Mouse (Mus musculus) right cerebral cortex, postnatal 25 days (tissue): ENCODE measurements around the gene Plekha4.

Source experiments
- DNase-seq: peaks from one replicate; pipeline ENCODE4 v3.0.0; 2022

Gene Plekha4

DNA sequence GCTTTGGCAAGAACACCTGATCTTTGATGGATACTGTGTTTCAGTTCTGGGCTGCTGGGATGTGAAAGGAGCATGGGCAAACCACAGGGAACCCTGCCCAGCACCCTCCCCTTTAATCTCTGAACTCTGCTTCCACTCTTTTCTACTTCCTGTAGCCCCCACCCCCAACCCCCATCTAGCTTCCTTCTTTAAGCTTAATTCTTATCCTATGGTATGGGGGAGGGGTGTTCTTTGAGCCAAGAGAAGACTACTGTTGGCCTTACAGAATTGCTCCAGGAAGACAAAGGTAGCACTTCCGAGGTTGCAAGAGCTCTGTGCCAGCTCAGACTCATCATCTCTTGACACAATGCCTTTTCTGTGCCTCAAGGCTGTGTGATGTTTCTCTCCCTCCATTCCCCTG lies 45.8 kb downstream of the Plekha4 start:
- DNase-seq, result no peak

DNA sequence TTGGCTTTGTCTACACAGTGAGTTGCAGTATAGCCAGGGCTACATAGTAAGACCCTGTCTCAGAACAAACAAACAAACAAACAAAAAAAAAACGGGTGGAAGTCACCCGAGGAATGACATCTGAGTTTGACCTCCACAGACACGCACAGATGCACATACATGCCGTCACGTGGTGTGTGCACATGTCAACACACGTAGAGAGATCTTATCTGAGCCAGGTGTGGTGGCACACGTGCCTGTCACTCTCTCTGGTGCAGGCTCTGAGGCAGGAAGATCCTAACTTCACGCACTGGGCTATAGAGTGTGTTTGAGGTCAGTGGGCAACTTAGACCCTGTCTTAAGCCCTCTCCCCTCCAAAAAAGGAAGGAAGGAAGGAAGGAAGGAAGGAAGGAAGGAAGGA lies 47.8 kb downstream of the Plekha4 start:
- no peak for DNase-seq

DNA sequence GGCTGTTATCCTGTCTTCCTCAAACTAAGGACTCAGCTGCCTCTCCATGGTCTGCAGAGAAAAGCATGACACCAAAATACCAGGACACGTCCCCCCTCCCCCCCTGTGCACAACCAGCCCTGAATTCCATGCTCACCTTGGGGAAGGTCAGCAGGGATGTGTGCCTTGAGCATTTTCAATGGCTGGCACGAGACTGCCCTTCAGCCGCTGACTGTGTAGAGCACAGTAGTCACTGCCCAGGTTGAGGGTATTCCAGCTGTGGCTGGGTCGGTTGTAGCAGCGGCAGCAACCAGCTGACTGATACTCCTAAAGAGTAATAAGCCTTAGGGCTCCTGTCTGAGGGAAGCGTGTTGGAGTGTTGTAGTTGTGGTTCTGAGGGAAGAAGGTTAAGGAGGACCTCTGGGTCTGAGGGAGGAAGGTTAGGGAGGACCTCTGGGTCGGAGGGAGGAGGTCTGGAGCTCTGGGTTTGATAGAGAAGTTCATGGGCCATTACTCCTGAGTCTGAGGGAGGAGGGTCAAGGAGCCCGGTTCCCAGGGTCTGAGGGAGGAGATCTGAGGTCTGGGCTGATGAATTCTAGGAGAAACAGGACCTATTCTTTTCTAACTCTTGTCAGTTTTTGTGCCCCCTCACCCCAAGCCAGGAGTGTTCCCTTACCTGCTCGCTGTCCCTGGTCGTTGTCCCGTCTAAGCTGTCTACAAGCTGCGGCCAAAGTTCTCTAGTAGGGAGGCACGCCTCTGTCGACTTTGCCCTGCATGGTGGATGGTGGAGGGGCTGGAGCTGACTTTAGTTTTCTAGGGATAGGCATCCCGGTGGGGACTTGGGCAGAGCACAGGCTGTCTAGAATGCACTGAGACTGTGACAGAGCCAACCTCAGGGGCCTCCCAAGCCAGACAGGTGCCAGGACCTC lies 48.6 kb downstream of the Plekha4 start:
- DNase-seq, result no peak

DNA sequence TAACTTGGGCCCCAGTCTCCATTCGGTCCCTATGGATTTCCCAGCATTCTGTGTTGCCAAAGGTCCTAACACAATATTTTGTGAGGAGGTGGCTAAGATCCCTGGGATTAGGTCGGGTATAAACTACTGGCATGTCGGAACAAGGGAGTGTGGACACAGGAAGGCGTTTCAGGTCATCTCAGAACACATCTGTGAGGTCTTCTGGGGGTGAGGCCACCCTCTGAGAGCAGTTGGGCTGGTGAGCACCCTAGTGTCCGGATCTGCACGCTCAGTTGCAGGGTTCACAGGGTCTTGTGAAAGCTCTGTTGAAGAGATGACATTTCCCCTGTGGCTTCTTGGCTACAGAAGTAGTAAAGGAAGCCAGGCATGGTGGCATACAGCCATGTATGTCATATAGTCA lies 59.8 kb downstream of the Plekha4 start:
- no peak for DNase-seq

DNA sequence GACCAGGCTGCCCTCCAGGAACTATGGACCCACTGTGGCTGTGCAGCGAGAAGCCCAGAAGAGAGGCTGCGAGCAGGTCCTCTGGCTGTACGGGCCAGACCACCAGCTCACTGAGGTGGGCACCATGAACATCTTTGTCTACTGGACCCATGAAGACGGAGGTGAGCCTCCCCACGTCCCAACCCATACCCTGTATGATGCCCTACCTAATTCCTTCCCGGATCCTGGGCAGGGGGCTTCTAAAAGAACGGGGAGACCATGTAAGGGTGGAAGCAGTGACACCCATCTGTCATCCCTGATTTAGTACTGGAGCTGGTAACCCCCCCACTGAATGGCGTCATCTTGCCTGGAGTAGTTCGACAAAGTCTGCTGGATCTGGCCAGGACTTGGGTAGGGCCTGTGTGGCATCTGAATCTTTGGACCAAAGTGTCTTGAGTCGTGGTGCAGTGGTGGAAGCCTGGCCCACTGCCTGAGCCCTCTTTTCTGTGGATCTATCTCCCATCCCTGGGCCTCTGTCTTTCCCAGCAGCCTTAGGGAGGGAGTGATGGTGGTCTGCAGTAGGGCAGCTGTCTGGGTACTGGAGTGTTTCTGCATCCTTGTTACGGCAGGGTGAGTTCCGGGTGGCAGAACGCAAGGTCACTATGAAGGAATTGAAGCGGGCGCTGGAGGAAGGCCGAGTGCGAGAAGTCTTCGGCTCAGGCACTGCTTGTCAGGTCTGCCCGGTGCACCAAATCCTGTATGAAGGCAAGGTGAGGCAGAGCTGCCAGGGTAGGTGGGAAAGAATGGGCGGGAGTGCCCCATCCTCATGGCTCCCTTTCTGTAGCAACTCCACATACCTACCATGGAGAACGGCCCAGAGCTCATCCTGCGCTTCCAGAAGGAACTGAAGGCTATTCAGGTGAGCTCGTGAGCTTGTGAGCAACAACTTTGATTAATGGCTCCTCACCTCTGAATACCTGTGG lies 61.8 kb downstream of the Plekha4 start:
- no peak for DNase-seq

DNA sequence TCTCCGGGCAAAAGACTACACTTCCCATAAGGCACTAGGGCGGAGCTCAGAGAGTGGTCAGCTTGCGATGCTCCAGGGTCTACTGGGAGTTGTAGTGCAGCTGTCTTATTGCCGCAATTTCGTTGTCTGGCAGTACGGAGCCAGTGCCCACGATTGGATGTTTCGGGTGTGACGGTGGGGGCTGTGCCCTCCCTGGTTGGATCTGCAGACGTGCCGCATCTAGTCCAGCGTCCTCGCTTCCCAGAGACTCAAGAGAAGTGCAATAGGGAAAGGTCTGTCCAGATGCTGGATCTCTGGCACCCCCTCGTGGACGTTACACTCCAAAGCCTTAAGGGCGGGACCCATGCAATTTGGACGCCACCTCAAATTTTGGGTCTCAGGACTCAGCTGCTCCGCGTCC lies 63.0 kb downstream of the Plekha4 start:
- peak; percentile 93 for DNase-seq

DNA sequence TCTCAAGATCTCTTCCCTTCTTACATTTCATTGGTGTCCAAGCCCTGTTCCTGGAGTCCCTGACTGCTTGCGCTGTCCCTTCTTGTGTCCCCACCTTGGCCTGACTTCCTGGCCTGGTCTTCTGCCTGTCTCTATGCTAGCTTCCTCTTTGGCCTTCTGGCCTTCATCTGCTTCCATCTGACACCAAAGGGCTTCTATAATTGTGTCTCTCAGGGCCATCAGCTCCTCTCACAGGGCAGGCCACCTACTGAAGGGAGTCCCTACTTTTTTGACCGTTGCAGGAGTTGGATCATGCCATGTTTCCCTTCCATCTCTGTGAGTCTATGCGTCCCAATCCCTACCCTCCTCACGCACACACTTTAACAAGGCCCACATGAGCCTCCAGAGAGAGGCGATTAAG lies 63.8 kb downstream of the Plekha4 start:
- DNase-seq, result no peak

DNA sequence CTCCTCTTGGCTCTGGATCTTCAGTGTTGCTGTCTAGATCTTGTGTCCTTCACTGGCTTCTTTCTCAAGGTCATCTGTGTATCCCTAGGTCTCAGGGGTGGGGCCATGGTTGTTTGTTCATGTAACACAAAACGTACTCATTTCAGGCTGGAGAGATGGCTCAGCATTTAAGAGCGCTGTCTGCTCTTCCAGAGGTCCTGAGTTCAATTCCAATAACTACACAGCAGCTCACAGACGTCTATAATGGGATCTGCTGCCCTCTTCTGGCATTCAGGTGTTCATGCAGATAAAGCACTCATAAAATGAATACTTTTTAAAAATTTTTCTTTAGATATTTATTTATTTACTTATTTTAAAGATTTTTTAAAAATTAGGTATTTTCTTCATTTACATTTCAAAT lies 64.7 kb downstream of the Plekha4 start:
- no peak for DNase-seq

DNA sequence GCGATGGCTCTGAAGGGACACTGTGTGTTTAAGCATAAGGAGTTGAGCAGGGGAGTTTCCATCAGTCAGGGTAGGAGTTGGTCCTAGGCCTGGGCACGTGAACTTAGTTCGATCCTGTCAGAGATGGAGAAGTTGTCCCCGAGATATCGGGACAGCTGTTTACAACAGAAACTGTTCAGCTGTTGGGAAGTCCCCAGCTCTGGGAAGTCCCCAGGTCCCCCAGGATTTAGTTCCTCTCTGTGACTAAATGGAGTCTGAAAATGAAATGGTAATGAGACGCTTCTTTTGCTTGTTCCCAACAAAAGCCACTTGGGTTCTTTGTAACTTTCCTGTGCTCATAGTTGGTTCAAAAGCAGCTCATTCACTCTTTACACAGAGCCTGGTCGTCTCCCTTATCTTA lies 65.8 kb downstream of the Plekha4 start:
- DNase-seq, result no peak

DNA sequence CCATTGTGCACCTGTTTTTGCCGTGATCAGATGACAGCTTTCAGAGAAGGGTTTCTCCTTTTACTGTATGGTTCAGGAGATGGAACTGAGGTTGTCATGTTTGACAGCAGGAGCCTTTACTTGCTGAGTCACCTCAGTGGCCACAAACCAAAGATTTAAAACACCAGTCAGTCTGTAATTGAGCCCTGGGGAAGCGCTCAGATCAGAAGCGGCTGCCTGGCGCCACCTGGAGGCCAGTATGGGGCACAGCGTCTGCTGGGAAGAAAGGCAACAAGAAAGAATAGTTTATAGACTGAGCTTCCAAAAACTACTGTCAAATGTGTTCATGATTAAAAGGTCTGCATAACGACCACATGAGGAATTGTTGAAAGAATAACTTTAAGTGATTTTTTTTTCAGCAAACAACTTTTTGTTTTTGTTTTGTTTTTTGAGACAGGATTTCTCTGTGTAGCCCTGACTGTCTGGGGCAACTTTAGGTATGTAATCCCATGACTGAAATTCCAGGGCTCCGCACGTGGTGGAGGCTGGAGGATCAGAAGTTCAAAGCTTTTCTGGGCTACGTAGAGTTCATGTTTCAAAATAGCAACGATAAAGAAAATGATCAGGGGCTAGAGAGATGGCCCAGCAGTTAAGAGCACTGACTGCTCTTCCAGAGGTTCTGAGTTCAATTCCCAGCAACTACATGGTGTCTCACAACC lies 67.1 kb downstream of the Plekha4 start:
- peak; percentile 60 for DNase-seq

DNA sequence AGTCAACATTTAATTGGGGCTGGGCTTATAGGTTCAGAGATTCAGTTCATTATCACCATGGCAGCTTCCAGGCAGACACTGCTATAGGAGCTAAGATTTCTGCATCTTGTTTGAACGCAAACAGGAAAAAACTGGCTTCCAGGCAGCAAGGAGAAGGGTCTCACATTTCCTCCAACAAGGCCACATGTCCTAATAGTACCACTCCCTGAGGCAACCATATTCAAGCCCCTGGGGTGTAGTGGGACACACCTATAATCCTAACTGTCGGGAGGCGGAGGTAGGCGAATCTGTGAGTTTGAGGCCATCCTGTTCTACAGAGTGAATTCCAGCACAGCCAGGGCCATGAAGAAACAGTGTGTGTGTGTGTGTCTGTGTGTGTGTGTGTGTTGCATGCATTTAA lies 69.0 kb downstream of the Plekha4 start:
- no peak for DNase-seq

DNA sequence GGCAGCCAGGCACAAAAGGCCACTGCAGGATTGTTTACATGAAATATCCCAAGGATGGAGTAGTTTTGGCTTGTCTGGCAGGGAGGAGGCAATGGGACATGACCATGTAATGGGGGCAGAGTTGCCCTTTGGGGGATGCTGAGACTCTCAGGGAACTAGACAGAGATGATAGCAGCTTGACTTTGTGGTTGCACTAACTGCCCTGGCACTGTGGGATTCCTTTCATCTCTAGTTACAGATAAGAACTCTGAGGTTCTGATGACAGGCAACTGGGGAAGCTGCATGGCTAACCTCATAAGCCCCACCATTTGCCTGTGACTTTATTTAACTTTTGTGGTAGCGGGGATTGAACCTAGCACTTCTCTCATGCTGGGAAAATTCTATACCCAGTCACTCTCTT lies 70.0 kb downstream of the Plekha4 start:
- DNase-seq, result no peak

DNA sequence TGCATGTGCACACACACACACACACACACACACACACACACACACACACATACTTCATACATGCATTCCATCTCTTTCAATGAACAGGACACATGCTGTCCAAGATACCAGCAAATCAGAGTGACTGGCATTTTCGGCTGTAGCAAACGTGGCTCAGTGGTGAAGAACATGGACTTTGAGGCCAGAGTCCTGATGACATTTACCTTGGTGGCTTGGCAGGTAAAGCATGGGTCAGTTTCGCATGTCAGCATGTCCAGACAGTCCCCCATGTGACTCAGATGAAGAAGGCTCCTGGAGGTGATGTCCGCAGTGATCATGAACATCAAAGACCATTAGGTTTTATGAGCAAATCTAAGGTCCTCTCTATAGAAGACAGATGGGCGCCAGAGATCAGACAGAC lies 70.9 kb downstream of the Plekha4 start:
- DNase-seq, result no peak

DNA sequence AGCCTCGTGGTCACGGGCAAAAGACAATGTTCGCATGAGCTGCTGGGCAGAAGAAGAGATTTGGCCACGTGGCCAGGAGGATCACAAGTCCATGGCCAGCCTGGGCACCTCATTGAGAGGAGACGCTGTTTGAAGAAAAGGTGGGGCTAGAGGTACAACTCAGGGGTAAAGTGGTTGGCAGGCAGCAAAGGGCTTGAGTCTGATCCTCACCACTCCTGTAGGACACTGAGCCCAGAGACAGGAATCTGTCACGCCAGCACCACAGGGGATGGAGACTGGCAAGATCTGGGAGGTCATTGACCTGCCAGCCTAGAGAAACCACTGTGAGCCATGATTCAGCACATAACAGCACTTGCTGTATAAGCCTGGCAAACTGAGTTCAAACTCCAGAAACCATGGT lies 71.4 kb downstream of the Plekha4 start:
- DNase-seq, result no peak

DNA sequence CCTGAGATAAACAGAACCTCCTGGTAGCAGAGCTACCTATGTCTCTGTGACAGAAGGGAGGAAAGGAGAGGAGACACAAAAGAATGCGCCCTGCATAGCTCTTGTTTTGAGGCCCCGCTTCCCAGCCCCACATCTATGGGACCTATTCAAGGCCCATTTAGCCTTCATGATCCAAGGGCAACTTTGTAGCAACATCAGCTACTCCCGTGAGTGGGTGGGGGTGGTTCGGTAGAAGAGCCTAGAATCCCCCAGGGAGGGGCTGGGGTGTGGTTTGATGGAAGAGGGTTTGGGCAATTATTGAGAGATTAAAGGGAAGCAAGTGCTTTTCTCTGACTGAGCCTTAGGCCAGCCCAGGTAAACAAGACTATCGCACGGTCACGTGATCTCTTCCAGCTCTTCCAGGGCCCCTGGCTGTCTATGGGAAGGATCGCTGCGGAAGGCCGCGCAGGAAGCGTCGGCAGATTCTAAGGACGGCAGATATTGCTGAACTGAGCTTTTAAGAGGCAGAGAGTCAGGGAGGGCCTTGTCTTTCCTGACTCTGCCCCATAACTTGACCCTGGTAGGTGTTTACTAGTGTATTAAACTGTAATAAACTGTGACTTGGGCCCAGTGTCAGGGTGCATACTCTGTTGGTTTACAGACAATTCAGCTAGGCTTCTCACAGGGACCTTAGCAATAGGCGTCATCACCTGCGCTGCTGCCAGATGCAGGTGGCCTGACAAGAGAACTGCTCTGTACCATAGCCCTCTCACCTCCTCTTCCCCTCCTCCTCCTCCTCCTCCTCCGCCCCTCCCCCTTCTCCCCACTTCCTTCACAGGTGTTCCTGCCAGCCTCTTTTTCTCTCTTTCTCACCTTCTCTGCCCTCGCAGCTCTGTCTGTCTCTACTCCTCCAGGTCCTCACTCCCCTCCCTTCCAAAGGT lies 73.1 kb downstream of the Plekha4 start:
- DNase-seq, result no peak
